Mouse (Mus musculus) forebrain, embryonic 12.5 days (tissue): ENCODE measurements around the gene Rrp7a. TPM values are rescaled to one million over a fixed set of nuclear protein-coding genes. Genes with fewer than 3 reads are reported as not detected.

Source experiments
- ATAC-seq: fragments of 200-750 bp; cut with Nextera tagmentation; 2 replicates; pipeline ENCODE4 v1.8.0; 2017; ENCODE audit warnings: moderate TSS enrichment; ENCODE audit not compliant: low FRiP score
- H3K27ac ChIP-seq: fragments of 300-500 bp; sonication (generic); 2 replicates; pipeline ENCODE4 v1.5.1; 2016; ENCODE audit warnings: mild to moderate bottlenecking
- H3K27me3 ChIP-seq: fragments of 300-500 bp; sonication (generic); 2 replicates; pipeline ENCODE4 v1.6.1; 2016; ENCODE audit warnings: mild to moderate bottlenecking
- H3K36me3 ChIP-seq: fragments of 300-500 bp; sonication (generic); replicated peaks from 2 replicates; pipeline ENCODE4 v1.6.1; 2016; ENCODE audit warnings: mild to moderate bottlenecking
- H3K4me1 ChIP-seq: fragments of 300-500 bp; sonication (generic); 2 replicates; pipeline ENCODE4 v1.6.1; 2016
- H3K4me2 ChIP-seq: fragments of 300-500 bp; sonication (generic); 2 replicates; pipeline ENCODE4 v1.6.1; 2016; ENCODE audit warnings: mild to moderate bottlenecking, moderate library complexity
- H3K4me3 ChIP-seq: fragments of 300-500 bp; sonication (generic); replicated peaks from 2 replicates; pipeline ENCODE4 v1.5.1; 2016; ENCODE audit warnings: mild to moderate bottlenecking
- H3K9ac ChIP-seq: fragments of 300-500 bp; sonication (generic); 2 replicates; pipeline ENCODE4 v1.6.1; 2016; ENCODE audit warnings: mild to moderate bottlenecking
- H3K9me3 ChIP-seq: fragments of 300-500 bp; sonication (generic); 2 replicates; pipeline ENCODE4 v1.6.1; 2016
- WGBS: fragments of 180-500 bp; shearing (Covaris S2); methylation state at CpG from one replicate; pipeline ENCODE4 v1.1.7; 2016; 5-methylcytosine and 5-hydroxymethylcytosine counted together
- polyA plus RNA-seq: library from polyadenylated mRNA; unstranded; fragments of >200 nt; fragmentation: Nextera tagmentation; extraction: Ambion mirVana; gene quantifications from 2 replicates; pipeline ENCODE4 v1.2.1, GENCODE M21; 2016

Rrp7a gene
- polyA plus RNA-seq, 1 experiment from 2014 or later = 64.8 TPM

DNA sequence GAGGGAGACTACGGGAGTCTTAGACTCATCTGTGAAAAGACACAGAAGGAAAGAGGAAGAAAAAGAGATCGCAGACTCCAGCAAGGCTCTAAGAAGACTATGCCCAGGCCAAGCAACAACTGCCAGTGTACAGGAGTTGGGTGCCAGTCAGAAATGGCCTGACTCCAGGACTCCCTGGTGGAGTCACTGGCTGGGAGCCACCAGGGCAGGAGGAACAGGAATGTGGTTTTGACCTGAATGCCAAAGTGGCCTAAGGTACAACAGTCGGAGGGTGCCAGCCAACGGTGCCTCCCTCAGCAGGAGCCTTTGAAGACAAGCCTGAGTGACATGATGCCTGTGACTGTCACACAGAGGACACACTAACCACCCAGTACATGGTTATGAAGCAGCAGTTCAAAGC is 48.4 kb downstream of the Rrp7a start:
- Histone ChIP-seq H3K36me3 (no peaks in the 10 kb centered on the region), H3K27ac (no peak overlapping the region), H3K27me3 (peaks cover 11% of the 10 kb centered on the region; the same call in 1 of the 2 replicates), H3K9me3 (no peaks in the 10 kb centered on the region), H3K4me3 (no peak overlapping the region), H3K9ac (no peak overlapping the region), H3K4me1 (no peaks in the 10 kb centered on the region), H3K4me2 (no peak overlapping the region)
- 85% methylated on average over 4 of the region's 4 CpGs for WGBS
- no peak for ATAC-seq

DNA sequence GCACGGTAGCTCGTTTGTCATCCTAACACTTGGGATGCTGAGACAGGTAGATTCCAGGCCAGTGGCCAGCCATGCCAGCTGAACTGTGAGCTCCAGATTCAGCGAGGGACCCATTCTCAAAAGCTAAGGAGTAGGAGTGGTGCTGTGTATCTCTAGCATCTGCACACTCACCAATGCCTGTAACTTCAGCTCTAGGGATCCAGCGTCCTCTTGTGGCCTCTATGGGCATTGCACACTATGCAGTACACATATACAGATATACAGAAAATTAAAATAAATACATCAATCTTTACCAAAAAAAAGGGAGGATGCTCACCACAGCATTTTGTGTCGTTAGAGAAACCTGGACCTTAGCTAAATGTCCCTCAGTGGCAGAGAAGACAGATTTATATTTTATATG is 50.8 kb downstream of the Rrp7a start:
- no peaks in the 10 kb centered on the region for H3K9me3 ChIP-seq
- H3K27ac ChIP-seq = no peak overlapping the region
- H3K36me3 ChIP-seq = no peaks in the 10 kb centered on the region
- no peak overlapping the region for H3K4me2 ChIP-seq
- H3K4me3 ChIP-seq = no peak overlapping the region
- ATAC-seq = no peak
- no peaks in the 10 kb centered on the region for H3K4me1 ChIP-seq
- no peak overlapping the region for H3K9ac ChIP-seq
- 86% methylated on average over 5 of the region's 5 CpGs for WGBS
- H3K27me3 ChIP-seq = peaks cover 11% of the 10 kb centered on the region; the same call in 1 of the 2 replicates

- H3K4me2 ChIP-seq = no peak overlapping the region
- H3K9ac ChIP-seq = no peak overlapping the region
- no peak overlapping the region for H3K27ac ChIP-seq
- 72% methylated on average over 3 of the region's 3 CpGs for WGBS
- H3K4me1 ChIP-seq = no peaks in the 10 kb centered on the region
- no peak for ATAC-seq
- H3K27me3 ChIP-seq = 0 out of 2 replicates have a peak, but pooled peaks cover 5% of the 10 kb centered on the region
- no peaks in the 10 kb centered on the region for H3K9me3 ChIP-seq
- H3K36me3 ChIP-seq = no peaks in the 10 kb centered on the region
- no peak overlapping the region for H3K4me3 ChIP-seq
These were observed 51.7 kb downstream of the Rrp7a start for GRCm38 (mm10) chr15:83070942-83071341.

GRCm38 (mm10) chr15:83068270-83068669 is 54.3 kb downstream of the Rrp7a start:
- WGBS = 97% methylated on average over 5 of the region's 5 CpGs

GRCm38 (mm10) chr15:83065543-83065942 is 57.1 kb downstream of the Rrp7a start:
- Histone ChIP-seq H3K9me3 (no peaks in the 10 kb centered on the region), H3K4me2 (no peak overlapping the region), H3K4me1 (peaks cover 8% of the 10 kb centered on the region), H3K27me3 (0 out of 2 replicates have a peak, but pooled peaks cover 4% of the 10 kb centered on the region), H3K27ac (no peak overlapping the region), H3K4me3 (no peak overlapping the region), H3K9ac (no peak overlapping the region), H3K36me3 (no peaks in the 10 kb centered on the region)
- WGBS = 75% methylated on average over 4 of the region's 4 CpGs
- no peak for ATAC-seq

More at GRCm38 (mm10) chr15:83068270-83068669, 54.3 kb downstream of the Rrp7a start:
- H3K4me3 ChIP-seq = no peak overlapping the region
- no peak overlapping the region for H3K27ac ChIP-seq
- no peak for ATAC-seq
- H3K27me3 ChIP-seq = 0 out of 2 replicates have a peak, but pooled peaks cover 4% of the 10 kb centered on the region
- H3K4me2 ChIP-seq = no peak overlapping the region
- no peaks in the 10 kb centered on the region for H3K36me3 ChIP-seq
- no peak overlapping the region for H3K9ac ChIP-seq
- no peaks in the 10 kb centered on the region for H3K4me1 ChIP-seq
- H3K9me3 ChIP-seq = no peaks in the 10 kb centered on the region

Other genes with a start within 250 kb of the Rrp7a start
- gene Tcf20, start 134.9 kb downstream of the Rrp7a start, polyA plus RNA-seq = 14.7 and 14.9 TPM in 2 replicates
- 1.4 and 1.7 TPM in 2 replicates for gene Nfam1, start 89.5 kb downstream of the Rrp7a start, polyA plus RNA-seq
- gene Serhl, start 33.3 kb downstream of the Rrp7a start, polyA plus RNA-seq = 36.0 and 45.4 TPM in 2 replicates
- gene Poldip3, start 26.6 kb upstream of the Rrp7a start, polyA plus RNA-seq = 173 and 177 TPM in 2 replicates
- gene Cyb5r3, start 49.8 kb upstream of the Rrp7a start, polyA plus RNA-seq = 125 and 140 TPM in 2 replicates
- 1.3 and 1.4 TPM in 2 replicates for gene A4galt, start 129.0 kb upstream of the Rrp7a start, polyA plus RNA-seq
- gene Arfgap3, start 227.4 kb upstream of the Rrp7a start, polyA plus RNA-seq = 35.3 and 37.3 TPM in 2 replicates